Mouse (Mus musculus): ENCODE data around the gene Galnt17.

Gene Galnt17

GRCm38 (mm10) chr5:131246591-131246990, 61.7 kb downstream of the Galnt17 start:
- no peak for ATAC-seq (ENCODE audit: low TSS enrichment)

- ATAC-seq (ENCODE audit: low TSS enrichment) = peak; percentile 74
Measured at GRCm38 (mm10) chr5:131241689-131242088, 66.6 kb downstream of the Galnt17 start.

- ATAC-seq (ENCODE audit: low TSS enrichment) = no peak
Measured at GRCm38 (mm10) chr5:131239813-131240212, 68.5 kb downstream of the Galnt17 start.

GRCm38 (mm10) chr5:131236906-131237305, 71.4 kb downstream of the Galnt17 start:
- ATAC-seq (ENCODE audit: low TSS enrichment) = no peak

GRCm38 (mm10) chr5:131233828-131234227, 74.5 kb downstream of the Galnt17 start:
- ATAC-seq (ENCODE audit: low TSS enrichment) = no peak

GRCm38 (mm10) chr5:131231060-131231459, 77.2 kb downstream of the Galnt17 start:
- ATAC-seq (ENCODE audit: low TSS enrichment) = no peak

- ATAC-seq (ENCODE audit: low TSS enrichment) = no peak; the same call in 1 of the 2 replicates
Measured at GRCm38 (mm10) chr5:131229744-131230143, 78.6 kb downstream of the Galnt17 start.

GRCm38 (mm10) chr5:131223416-131223815, 84.9 kb downstream of the Galnt17 start:
- ATAC-seq (ENCODE audit: low TSS enrichment) = no peak

- peak; percentile 34; the same call in 1 of the 2 replicates for ATAC-seq (ENCODE audit: low TSS enrichment)
Measured at GRCm38 (mm10) chr5:131222498-131223244, 85.6 kb downstream of the Galnt17 start.

GRCm38 (mm10) chr5:131218221-131218620, 90.1 kb downstream of the Galnt17 start:
- ATAC-seq (ENCODE audit: low TSS enrichment) = no peak

GRCm38 (mm10) chr5:131211618-131212017, 96.7 kb downstream of the Galnt17 start:
- no peak for ATAC-seq (ENCODE audit: low TSS enrichment)

GRCm38 (mm10) chr5:131201146-131201545, 107.2 kb downstream of the Galnt17 start:
- no peak for ATAC-seq (ENCODE audit: low TSS enrichment)

GRCm38 (mm10) chr5:131192311-131192710, 116.0 kb downstream of the Galnt17 start:
- no peak for ATAC-seq (ENCODE audit: low TSS enrichment)

GRCm38 (mm10) chr5:131184566-131184965, 123.7 kb downstream of the Galnt17 start:
- no peak for ATAC-seq (ENCODE audit: low TSS enrichment)

GRCm38 (mm10) chr5:131181231-131181630, 127.1 kb downstream of the Galnt17 start:
- peak; percentile 85 for ATAC-seq (ENCODE audit: low TSS enrichment)

GRCm38 (mm10) chr5:131180756-131181155, 127.5 kb downstream of the Galnt17 start:
- peak; percentile 46 for ATAC-seq (ENCODE audit: low TSS enrichment)

- no peak for ATAC-seq (ENCODE audit: low TSS enrichment)
Measured at GRCm38 (mm10) chr5:131177851-131178250, 130.4 kb downstream of the Galnt17 start.

GRCm38 (mm10) chr5:131177168-131177567, 131.1 kb downstream of the Galnt17 start:
- no peak for ATAC-seq (ENCODE audit: low TSS enrichment)

- ATAC-seq (ENCODE audit: low TSS enrichment) = no peak
Measured at GRCm38 (mm10) chr5:131169186-131169585, 139.1 kb downstream of the Galnt17 start.

GRCm38 (mm10) chr5:131167366-131167765, 140.9 kb downstream of the Galnt17 start:
- ATAC-seq (ENCODE audit: low TSS enrichment) = no peak

- ATAC-seq (ENCODE audit: low TSS enrichment) = no peak
Measured at GRCm38 (mm10) chr5:131165681-131166080, 142.6 kb downstream of the Galnt17 start.

- ATAC-seq (ENCODE audit: low TSS enrichment) = no peak
Measured at GRCm38 (mm10) chr5:131157866-131158265, 150.4 kb downstream of the Galnt17 start.

- ATAC-seq (ENCODE audit: low TSS enrichment) = no peak
Measured at GRCm38 (mm10) chr5:131156323-131156722, 152.0 kb downstream of the Galnt17 start.

- ATAC-seq (ENCODE audit: low TSS enrichment) = no peak
Measured at GRCm38 (mm10) chr5:131142606-131143005, 165.7 kb downstream of the Galnt17 start.

Measured in frontal cortex, adult (tissue).